In genomic region chr2:128686921-128687557, GRCm38 (mm10) we compare ENCODE assay signal across 8 mouse cellular contexts. TPM values are rescaled to one million over a fixed set of nuclear protein-coding genes. Genes with fewer than 3 reads are reported as not detected.
DNase-seq lines count a peak whose midpoint lies in the region; ATAC-seq and TF ChIP-seq lines count a peak whose summit lies in the region.

Gene Anapc1, minus strand, starts transcription at chr2:128687391.

- no peaks in the 10 kb centered on the region for H3K27me3 ChIP-seq in CH12.LX (replicated peaks)
- 0 out of 2 replicates have a peak, but pooled peaks cover 5% of the 10 kb centered on the region for H3K27me3 ChIP-seq in forebrain, embryonic 12.5 days
- H3K27me3 ChIP-seq in heart, postnatal 0 days (ENCODE audit: control insufficient read depth, insufficient read depth, low read length): no peaks in the 10 kb centered on the region
- H3K27me3 ChIP-seq in liver, embryonic 16.5 days (ENCODE audit: control insufficient read depth, insufficient read depth, low read depth, low read length): no peaks in the 10 kb centered on the region
- H3K27me3 ChIP-seq in neural tube, embryonic 13.5 days: no peaks in the 10 kb centered on the region
- H3K27me3 ChIP-seq in testis, adult 2 months (ENCODE audit: control insufficient read depth, insufficient read depth, low read length): no peaks in the 10 kb centered on the region

- H3K36me3 ChIP-seq in CH12.LX (replicated peaks in 1 of 2; ENCODE audit: control insufficient read depth in 1 of 2, insufficient read depth in 1 of 2, low read length in 1 of 2): peaks cover 19 to 29% of the 10 kb centered on the region in 2 experiments
- peaks cover 17% of the 10 kb centered on the region for H3K36me3 ChIP-seq in forebrain, embryonic 12.5 days (replicated peaks)
- H3K36me3 ChIP-seq in heart, postnatal 0 days (replicated peaks; ENCODE audit: control insufficient read depth, insufficient read depth, low read length): peaks cover 23% of the 10 kb centered on the region
- peaks cover 7% of the 10 kb centered on the region for H3K36me3 ChIP-seq in liver, embryonic 16.5 days (ENCODE audit: control insufficient read depth, insufficient read depth)
- peaks cover 16% of the 10 kb centered on the region for H3K36me3 ChIP-seq in neural tube, embryonic 13.5 days
- H3K36me3 ChIP-seq in testis, adult 2 months (ENCODE audit: control insufficient read depth, insufficient read depth, low read length): no peaks in the 10 kb centered on the region

- in situ Hi-C loops in CH12.LX (cut with MboI; ENCODE audit: low pct_ligation_motif_present, low pct_unique_long_range_greater_than_20kb, low sequenced_read_pairs): loop anchor here (25.0 kb wide), 1 partner anchor 575 kb away; no protein-coding TSS in a partner anchor

- peaks cover 10 to 31% of the 10 kb centered on the region in 2 experiments; a peak in 3 of 4 replicates for H3K4me1 ChIP-seq in CH12.LX (ENCODE audit: control insufficient read depth in 1 of 2, insufficient read depth in 2 of 2)
- peaks cover 14% of the 10 kb centered on the region for H3K4me1 ChIP-seq in forebrain, embryonic 12.5 days
- H3K4me1 ChIP-seq in heart, postnatal 0 days (ENCODE audit: control insufficient read depth, insufficient read depth): peaks cover 6% of the 10 kb centered on the region; the same call in 1 of the 2 replicates
- peaks cover 7% of the 10 kb centered on the region for H3K4me1 ChIP-seq in liver, embryonic 16.5 days (ENCODE audit: control insufficient read depth, low read depth, low read length)
- H3K4me1 ChIP-seq in neural tube, embryonic 13.5 days (replicated peaks): peaks cover 21% of the 10 kb centered on the region
- H3K4me1 ChIP-seq in testis, adult 2 months (ENCODE audit: control insufficient read depth, insufficient read depth, low read length): peaks cover 6% of the 10 kb centered on the region; the same call in 1 of the 2 replicates

- peaks cover 29% of the 10 kb centered on the region for H3K79me2 ChIP-seq in CH12.LX (replicated peaks; ENCODE audit: control insufficient read depth, extremely low read depth, insufficient read depth, poor library complexity, severe bottlenecking)

- WGBS in forebrain, embryonic 12.5 days: under 1% methylated on average over 58 of the region's 58 CpGs
- WGBS in heart, postnatal 0 days: under 1% methylated on average over 58 of the region's 58 CpGs
- under 1% methylated on average over 58 of the region's 58 CpGs for WGBS in liver, embryonic 16.5 days (ENCODE audit: insufficient replicate concordance)
- 0% methylated on average over 58 of the region's 58 CpGs for WGBS in neural tube, embryonic 13.5 days

- peak within 1 kb of the TSS; percentile 83 to 99 (median 91) for H3K4me3 ChIP-seq in CH12.LX (replicated peaks in 1 of 3; ENCODE audit: low read depth in 2 of 3, low read length in 2 of 3, poor library complexity in 1 of 3)
- peak within 1 kb of the TSS; percentile 87 for H3K4me3 ChIP-seq in forebrain, embryonic 12.5 days (replicated peaks)
- H3K4me3 ChIP-seq in heart, postnatal 0 days (ENCODE audit: low read depth, low read length): peak within 1 kb of the TSS; percentile 91
- H3K4me3 ChIP-seq in liver, embryonic 16.5 days (ENCODE audit: low read depth, low read length): peak within 1 kb of the TSS; percentile 95
- H3K4me3 ChIP-seq in neural tube, embryonic 13.5 days: peak within 1 kb of the TSS; percentile 99
- H3K4me3 ChIP-seq in testis, adult 2 months (ENCODE audit: control insufficient read depth, low read depth, low read length): peak within 1 kb of the TSS; percentile 98

- dilution Hi-C loops in CH12.LX (cut with MboI; ENCODE audit: extremely low pct_ligation_motif_present, extremely low pct_unique_long_range_greater_than_20kb, low sequenced_read_pairs): no loop called here

- peak; percentile 96 for ATAC-seq in forebrain, embryonic 12.5 days (ENCODE audit: low FRiP score)
- peak; percentile 94 for ATAC-seq in heart, postnatal 0 days (ENCODE audit: insufficient read depth, low read depth)
- peak; percentile 95 for ATAC-seq in liver, embryonic 16.5 days (ENCODE audit: low read depth)
- peak; percentile 98 for ATAC-seq in neural tube, embryonic 13.5 days (ENCODE audit: low read depth)

- no peak for TF ChIP-seq EP300 in CH12.LX (IDR thresholded peaks at IDR 0.05; ENCODE audit: low read length)
- 0 out of 2 replicates have a peak, but pooled peaks have one; percentile 20 for TF ChIP-seq EP300 in heart, postnatal 0 days (IDR thresholded peaks at IDR 0.05; ENCODE audit: low read depth)

- TF ChIP-seq CTCF in CH12.LX (conservative IDR thresholded peaks at IDR 0.05 in 1 of 2, IDR thresholded peaks at IDR 0.05 in 1 of 2; ENCODE audit: low read depth in 2 of 2, low read length in 2 of 2): no peak
- TF ChIP-seq CTCF in heart, postnatal 0 days (IDR thresholded peaks at IDR 0.05; ENCODE audit: low read depth): no peak
- TF ChIP-seq CTCF in testis, adult 2 months (IDR thresholded peaks at IDR 0.05; ENCODE audit: control insufficient read depth, insufficient read depth, insufficient replicate concordance, low read depth, low read length): no peak

- peak; percentile 92 for DNase-seq in CH12.LX (ENCODE audit: extremely low read depth)
- DNase-seq in c-Kit-positive CD71-positive TER-119-negative erythroid progenitor cells, embryonic 14.5 days (ENCODE audit: low read depth): peak; percentile 81
- DNase-seq in heart, postnatal 0 days (ENCODE audit: low spot score): peak; percentile 96
- peak; percentile 90 to 95 for DNase-seq in kidney, postnatal 4 days

- TF ChIP-seq RAD21 in CH12.LX (IDR thresholded peaks at IDR 0.05; ENCODE audit: low read depth, low read length): no peak

- H3K9me3 ChIP-seq in CH12.LX (replicated peaks; ENCODE audit: low read length): no peaks in the 10 kb centered on the region
- no peaks in the 10 kb centered on the region for H3K9me3 ChIP-seq in forebrain, embryonic 12.5 days
- H3K9me3 ChIP-seq in heart, postnatal 0 days (replicated peaks; ENCODE audit: control insufficient read depth, low read length): no peaks in the 10 kb centered on the region
- H3K9me3 ChIP-seq in liver, embryonic 16.5 days (replicated peaks; ENCODE audit: control insufficient read depth, low read length): no peaks in the 10 kb centered on the region
- H3K9me3 ChIP-seq in neural tube, embryonic 13.5 days: no peaks in the 10 kb centered on the region

- peak within 1 kb of the TSS; percentile 38; the same call in 1 of the 2 replicates for H3K27ac ChIP-seq in CH12.LX (ENCODE audit: insufficient read depth, low read depth)
- H3K27ac ChIP-seq in forebrain, embryonic 12.5 days: peak within 1 kb of the TSS; percentile 79
- H3K27ac ChIP-seq in heart, postnatal 0 days (ENCODE audit: low read depth): peak within 1 kb of the TSS; percentile 83
- H3K27ac ChIP-seq in liver, embryonic 16.5 days (ENCODE audit: low read length): peak within 1 kb of the TSS; percentile 80
- peak within 1 kb of the TSS; percentile 90 for H3K27ac ChIP-seq in neural tube, embryonic 13.5 days (replicated peaks)
- H3K27ac ChIP-seq in testis, adult 2 months (ENCODE audit: control insufficient read depth, insufficient read depth, low read depth, low read length): peak within 1 kb of the TSS; percentile 93

- H3K9ac ChIP-seq in CH12.LX (ENCODE audit: insufficient read depth, low read depth): peak within 1 kb of the TSS; percentile 99
- H3K9ac ChIP-seq in forebrain, embryonic 12.5 days: peak within 1 kb of the TSS; percentile 91
- H3K9ac ChIP-seq in heart, postnatal 0 days (replicated peaks; ENCODE audit: low read depth, low read length): peak within 1 kb of the TSS; percentile 96
- H3K9ac ChIP-seq in liver, embryonic 16.5 days (ENCODE audit: low read depth, low read length): peak within 1 kb of the TSS; percentile 96
- peak within 1 kb of the TSS; percentile 96 for H3K9ac ChIP-seq in neural tube, embryonic 13.5 days

- H3K4me2 ChIP-seq in CH12.LX (ENCODE audit: insufficient read depth, low read depth, poor library complexity, severe bottlenecking): peak within 1 kb of the TSS; percentile 84
- H3K4me2 ChIP-seq in forebrain, embryonic 12.5 days: peak within 1 kb of the TSS; percentile 61
- peak within 1 kb of the TSS; percentile 59 for H3K4me2 ChIP-seq in heart, postnatal 0 days (ENCODE audit: low read depth, low read length)
- H3K4me2 ChIP-seq in liver, embryonic 16.5 days (ENCODE audit: low read depth, low read length): peak within 1 kb of the TSS; percentile 86
- peak within 1 kb of the TSS; percentile 79 for H3K4me2 ChIP-seq in neural tube, embryonic 13.5 days

- TF ChIP-seq POLR2A in CH12.LX (IDR thresholded peaks at IDR 0.05; ENCODE audit: low read depth, low read length): peak; percentile 96
- peak; percentile 89 for TF ChIP-seq POLR2A in testis, adult 2 months (IDR thresholded peaks at IDR 0.05; ENCODE audit: control insufficient read depth, low read depth, low read length)

TF ChIP-seq in CH12.LX, 34 proteins besides CTCF, POLR2A, EP300 and RAD21 (continues in another document):
- TF ChIP-seq SIN3A (IDR thresholded peaks at IDR 0.05; ENCODE audit: low read length) (peak; percentile 67; the same call in 1 of the 2 replicates), USF2 (conservative IDR thresholded peaks at IDR 0.05; ENCODE audit: low read depth, low read length) (no peak), POLR2AphosphoS2 (IDR thresholded peaks at IDR 0.05; ENCODE audit: low read depth, low read length) (peak; percentile 84), NRF1 (IDR thresholded peaks at IDR 0.05; ENCODE audit: low read depth, low read length) (peak; percentile 92), CHD2 (IDR thresholded peaks at IDR 0.05; ENCODE audit: low read length) (0 out of 2 replicates have a peak, but pooled peaks have one; percentile 9), TBP (conservative IDR thresholded peaks at IDR 0.05; ENCODE audit: low read depth, low read length) (peak; percentile 87), KAT2A (IDR thresholded peaks at IDR 0.05; ENCODE audit: insufficient replicate concordance, low read length) (peak; percentile 65; the same call in 1 of the 2 replicates), ELF1 (IDR thresholded peaks at IDR 0.05; ENCODE audit: low read depth, low read length) (0 out of 2 replicates have a peak, but pooled peaks have one; percentile 18), MXI1 (IDR thresholded peaks at IDR 0.05; ENCODE audit: low read depth, low read length) (peak; percentile 44; the same call in 1 of the 2 replicates), ZMIZ1 (IDR thresholded peaks at IDR 0.05; ENCODE audit: low read depth, low read length) (peak; percentile 89), TCF12 (IDR thresholded peaks at IDR 0.05; ENCODE audit: low read depth, low read length) (peak; percentile 96)

RNA-seq across cellular contexts. Expression of gene Anapc1, which starts in this region (rescaled TPM):
- total RNA-seq in CH12.LX (2012; rRNA removed) (85.2 and 92.0 TPM in 2 replicates), CH12.LX (2014; rRNA removed) (51.7 and 60.6 TPM in 2 replicates)
- polyA plus RNA-seq in CH12.LX (2012; ENCODE audit: insufficient read length, low read depth): 121 and 146 TPM in 2 replicates
- polyA plus RNA-seq in forebrain, embryonic 12.5 days (2016; fragmentation: Nextera tagmentation; extraction: Ambion mirVana): 98.8 and 99.9 TPM in 2 replicates
- total RNA-seq in heart, postnatal 0 days (2014; rRNA removed; ENCODE audit: low replicate concordance): 33.8 and 69.5 TPM in 2 replicates
- polyA plus RNA-seq in heart, postnatal 0 days (2015; fragmentation: Nextera tagmentation; extraction: Ambion mirVana): 14.1 and 16.1 TPM in 2 replicates
- 24.2 and 24.9 TPM in 2 replicates for polyA plus RNA-seq in liver, embryonic 16.5 days (2015; fragmentation: Nextera tagmentation; extraction: Ambion mirVana)
- polyA plus RNA-seq in neural tube, embryonic 13.5 days (2015; fragmentation: Nextera tagmentation; extraction: Ambion mirVana): 41.8 and 47.7 TPM in 2 replicates
- polyA plus RNA-seq in testis, adult 2 months (2012; rRNA removed): 29.5 and 29.9 TPM in 2 replicates

Comparison
In these comparisons a context has a peak if more than half of its experiments do, and no peak if none do; other contexts are left out.
1. Peak in every context shown above with its lines: DNase-seq, ATAC-seq, H3K4me3 ChIP-seq and H3K27ac ChIP-seq.
2. H3K27ac ChIP-seq: peak in every context shown above with its lines; median percentile 93 in testis, adult 2 months; 90 in neural tube, embryonic 13.5 days; 83 in heart, postnatal 0 days; 80 in liver, embryonic 16.5 days; 79 in forebrain, embryonic 12.5 days; 38 in CH12.LX.